Mouse (Mus musculus) left cerebral cortex, postnatal 25 days (tissue): ENCODE results near the gene Exoc3l. TPM values are rescaled to one million over a fixed set of nuclear protein-coding genes. Genes with fewer than 3 reads are reported as not detected.

Source experiments
- DNase-seq, 2 experiments: peaks; one replicate each; pipeline ENCODE4 v3.0.0; 2022; ENCODE audit warnings: low spot score in 2 of 2, mixed read lengths in 1 of 2
- intact Hi-C: fragments of 180-260 bp; cut with DNase I; formaldehyde crosslinking; loops from one replicate; pipeline ENCODE4 v1.15.1; 2025
- total RNA-seq, 2 experiments: library from RNA; stranded (reverse); gene quantifications; 2 replicates each; pipeline ENCODE4 v1.2.3; 2021

Exoc3l gene
- total RNA-seq, 2 experiments from 2014 or later, result 1.4 to 1.8 TPM

- no peak for DNase-seq
- intact Hi-C loops, result no loop called here
These were observed 20.5 kb downstream of the Exoc3l start for GRCm38 (mm10) chr8:105275387-105275786.

GRCm38 (mm10) chr8:105270916-105271186, 25.1 kb downstream of the Exoc3l start:
- no peak for DNase-seq
- intact Hi-C loops, result no loop called here

- intact Hi-C loops, result no loop called here
These were observed 25.6 kb downstream of the Exoc3l start for GRCm38 (mm10) chr8:105270101-105270915.

GRCm38 (mm10) chr8:105269461-105269947, 26.4 kb downstream of the Exoc3l start, which contains the start of gene Hsf4:
Gene Hsf4, plus strand, starts transcription at chr8:105269801.
- peak; percentile 47 to 55 for DNase-seq
- intact Hi-C loops, result no loop called here

More at GRCm38 (mm10) chr8:105270101-105270915, 25.6 kb downstream of the Exoc3l start:
- DNase-seq, result no peak

GRCm38 (mm10) chr8:105269075-105269458, 26.8 kb downstream of the Exoc3l start:
- intact Hi-C loops, result no loop called here
- no peak for DNase-seq

- intact Hi-C loops, result loop anchor here (1.0 kb wide), 1 partner anchor 21 kb away; the partner anchor contains the start of gene 4931428F04Rik
- peak; percentile 86 to 93 for DNase-seq
These were observed 27.4 kb downstream of the Exoc3l start for GRCm38 (mm10) chr8:105268342-105269074.

GRCm38 (mm10) chr8:105266775-105267174, 29.1 kb downstream of the Exoc3l start:
- intact Hi-C loops, result no loop called here
- DNase-seq, result no peak

- DNase-seq, result no peak
- intact Hi-C loops, result no loop called here
These were observed 30.8 kb downstream of the Exoc3l start for GRCm38 (mm10) chr8:105265128-105265527.

- DNase-seq, result no peak
- intact Hi-C loops, result no loop called here
These were observed 31.6 kb downstream of the Exoc3l start, which contains the start of the genes Tradd and Fbxl8 for GRCm38 (mm10) chr8:105264024-105264982. Gene Tradd, minus strand, starts transcription at chr8:105264609. Gene Fbxl8, plus strand, starts transcription at chr8:105264648.

- no peak for DNase-seq
- intact Hi-C loops, result no loop called here
These were observed 32.5 kb downstream of the Exoc3l start for GRCm38 (mm10) chr8:105263244-105263912.

- intact Hi-C loops, result no loop called here
These were observed 34.4 kb downstream of the Exoc3l start for GRCm38 (mm10) chr8:105261326-105261980.

GRCm38 (mm10) chr8:105260371-105261099, 35.4 kb downstream of the Exoc3l start:
- intact Hi-C loops, result no loop called here
- no peak for DNase-seq

More at GRCm38 (mm10) chr8:105261326-105261980, 34.4 kb downstream of the Exoc3l start:
- DNase-seq, result no peak

GRCm38 (mm10) chr8:105259721-105260320, 36.1 kb downstream of the Exoc3l start:
- intact Hi-C loops, result no loop called here

GRCm38 (mm10) chr8:105258911-105259720, 36.8 kb downstream of the Exoc3l start:
- peak in 1 of 2 experiments; percentile 48 for DNase-seq
- intact Hi-C loops, result no loop called here

More at GRCm38 (mm10) chr8:105259721-105260320, 36.1 kb downstream of the Exoc3l start:
- peak; percentile 58 to 72 for DNase-seq

- intact Hi-C loops, result no loop called here
- no peak for DNase-seq
These were observed 38.4 kb downstream of the Exoc3l start for GRCm38 (mm10) chr8:105257318-105258114.

GRCm38 (mm10) chr8:105254966-105255350, 40.9 kb downstream of the Exoc3l start, which contains the start of gene B3gnt9:
Gene B3gnt9, minus strand, starts transcription at chr8:105255153.
- intact Hi-C loops, result no loop called here
- peak in 1 of 2 experiments; percentile 39 for DNase-seq
